Mouse (Mus musculus) gastrocnemius, adult 2 months (tissue): ENCODE data around the gene Gm3012. TPM values are rescaled to one million over a fixed set of nuclear protein-coding genes. Genes with fewer than 3 reads are reported as not detected.
"Not testable (repeated sequence)": the region's sequence is repeated elsewhere in the genome, so short reads cannot be mapped to it uniquely, and the experiment has no call there.

ENCODE experiments used
- DNase-seq: peaks from one replicate; pipeline ENCODE4 v3.0.0; 2022
- H3K27ac ChIP-seq: fragments of 200-600 bp; 2 replicates; pipeline ENCODE4 v1.8.1; 2022; ENCODE audit warnings: mild to moderate bottlenecking
- H3K4me3 ChIP-seq: fragments of 200-600 bp; 2 replicates; pipeline ENCODE4 v1.8.1; 2022; ENCODE audit warnings: mild to moderate bottlenecking, moderate library complexity
- intact Hi-C: fragments of 180-260 bp; cut with DNase I; formaldehyde crosslinking; loops from one replicate; pipeline ENCODE4 v1.15.1; 2025
- long read RNA-seq, 2 experiments: library from polyadenylated mRNA; stranded (forward); transcript quantifications; one replicate each; pipeline ENCODE4 v2.0.0; 2021
- total RNA-seq, 2 experiments: library from RNA; stranded (reverse); gene quantifications; 2 replicates each; pipeline ENCODE4 v1.2.3; 2021

The Gm3012 gene
- total RNA-seq = not detected
- long read RNA-seq, experiment 1 = 0 reads
- long read RNA-seq, experiment 2 = 0 reads

GRCm38 (mm10) chr14:3634212-3634611 is at the start of gene Gm3012:
TSS of gene Gm3012 (plus strand) at chr14:3634512.
- DNase-seq, intact Hi-C loops, H3K27ac ChIP-seq, H3K4me3 ChIP-seq: not testable (repeated sequence)

- H3K4me3 ChIP-seq, DNase-seq, H3K27ac ChIP-seq, intact Hi-C loops: not testable (repeated sequence)
Measured at GRCm38 (mm10) chr14:3651730-3652129, 17.4 kb downstream of the Gm3012 start, which contains the start of gene Gm3020. TSS of gene Gm3020 (plus strand) at chr14:3652030.

- H3K4me3 ChIP-seq, DNase-seq, intact Hi-C loops, H3K27ac ChIP-seq: not testable (repeated sequence)
Measured at GRCm38 (mm10) chr14:3688483-3688882, 54.2 kb downstream of the Gm3012 start, which contains the start of gene Gm3043. TSS of gene Gm3043 (plus strand) at chr14:3688783.

Other genes with a start within 250 kb of the Gm3012 start
- gene Gm10413, start 239.4 kb upstream of the Gm3012 start, total RNA-seq = not detected
- under 1 TPM in 1 of 2 experiments, not detected in 1; 0.20 TPM for gene Gm10409, start 221.9 kb upstream of the Gm3012 start, total RNA-seq
- not detected for gene Gm3005, start 206.4 kb upstream of the Gm3012 start, total RNA-seq
- gene Gm10408, start 185.1 kb upstream of the Gm3012 start, total RNA-seq = not detected
- gene Gm3020, start 17.5 kb downstream of the Gm3012 start, total RNA-seq = under 1 TPM in 1 of 2 experiments, not detected in 1; 0.20 TPM
- not detected for gene Gm3043, start 54.3 kb downstream of the Gm3012 start, total RNA-seq
- gene Gm3002, start 175.6 kb downstream of the Gm3012 start, total RNA-seq = not detected
- gene Gm3033, start 211.7 kb downstream of the Gm3012 start, total RNA-seq = not detected
- not detected for gene Gm2916, start 249.7 kb downstream of the Gm3012 start, total RNA-seq